Mouse (Mus musculus): ENCODE measurements at regions not wholly inside any gene's neighbourhood (a gene's known extent, or its start where the extent isn't known, plus 50 kb on each side); places are given as distances from the start of the nearest gene placed in this dataset.

GRCm38 (mm10) chr15:31973889-31974288 is 203.2 kb upstream of the Tas2r119 start:
- Histone ChIP-seq H3K27ac (replicated peaks; ENCODE audit: insufficient read depth, low read depth, low read length) (no peak overlapping the region), H3K79me2 (ENCODE audit: control insufficient read depth, insufficient read depth, low read length) (no peaks in the 10 kb centered on the region), H3K36me3 (ENCODE audit: control insufficient read depth, insufficient read depth, low read length) (no peaks in the 10 kb centered on the region), H3K9ac (ENCODE audit: low read depth, low read length) (no peak overlapping the region), H3K4me3 (ENCODE audit: insufficient read depth, low read depth, low read length) (no peak overlapping the region), H3K4me1 (ENCODE audit: control insufficient read depth, insufficient read depth, low read length) (no peaks in the 10 kb centered on the region), H3K27me3 (ENCODE audit: control insufficient read depth, insufficient read depth, low read length) (no peaks in the 10 kb centered on the region)
- 90% methylated on average over 11 of the region's 11 CpGs for WGBS
- TF ChIP-seq CTCF (IDR thresholded peaks at IDR 0.05; ENCODE audit: low read depth, low read length): no peak
- no peak for TF ChIP-seq POLR2A (IDR thresholded peaks at IDR 0.05; ENCODE audit: extremely low read depth, insufficient read depth, low read length)
- no peak for DNase-seq (ENCODE audit: extremely low read depth, low read depth, low spot score)

GRCm38 (mm10) chr15:31976461-31976860 is 200.6 kb upstream of the Tas2r119 start:
- TF ChIP-seq POLR2A (IDR thresholded peaks at IDR 0.05; ENCODE audit: extremely low read depth, insufficient read depth, low read length): no peak
- no peak overlapping the region for H3K9ac ChIP-seq (ENCODE audit: low read depth, low read length)
- H3K4me1 ChIP-seq (ENCODE audit: control insufficient read depth, insufficient read depth, low read length): no peaks in the 10 kb centered on the region
- no peak overlapping the region for H3K4me3 ChIP-seq (ENCODE audit: insufficient read depth, low read depth, low read length)
- H3K27me3 ChIP-seq (ENCODE audit: control insufficient read depth, insufficient read depth, low read length): no peaks in the 10 kb centered on the region
- no peaks in the 10 kb centered on the region for H3K36me3 ChIP-seq (ENCODE audit: control insufficient read depth, insufficient read depth, low read length)
- 80% methylated on average over 4 of the region's 4 CpGs for WGBS
- H3K79me2 ChIP-seq (ENCODE audit: control insufficient read depth, insufficient read depth, low read length): no peaks in the 10 kb centered on the region
- DNase-seq (ENCODE audit: extremely low read depth, low read depth, low spot score): no peak
- H3K27ac ChIP-seq (replicated peaks; ENCODE audit: insufficient read depth, low read depth, low read length): no peak overlapping the region

GRCm38 (mm10) chr15:31977563-31977962 is 199.5 kb upstream of the Tas2r119 start:
- H3K36me3 ChIP-seq (ENCODE audit: control insufficient read depth, insufficient read depth, low read length): no peaks in the 10 kb centered on the region
- H3K4me1 ChIP-seq (ENCODE audit: control insufficient read depth, insufficient read depth, low read length): no peaks in the 10 kb centered on the region
- TF ChIP-seq CTCF (IDR thresholded peaks at IDR 0.05; ENCODE audit: low read depth, low read length): no peak
- TF ChIP-seq POLR2A (IDR thresholded peaks at IDR 0.05; ENCODE audit: extremely low read depth, insufficient read depth, low read length): no peak
- 80% methylated on average over 3 of the region's 3 CpGs for WGBS
- no peak overlapping the region for H3K27ac ChIP-seq (replicated peaks; ENCODE audit: insufficient read depth, low read depth, low read length)
- H3K9ac ChIP-seq (ENCODE audit: low read depth, low read length): no peak overlapping the region
- no peak for DNase-seq (ENCODE audit: extremely low read depth, low read depth, low spot score)
- no peaks in the 10 kb centered on the region for H3K27me3 ChIP-seq (ENCODE audit: control insufficient read depth, insufficient read depth, low read length)
- H3K79me2 ChIP-seq (ENCODE audit: control insufficient read depth, insufficient read depth, low read length): no peaks in the 10 kb centered on the region
- H3K4me3 ChIP-seq (ENCODE audit: insufficient read depth, low read depth, low read length): no peak overlapping the region

- no peak for DNase-seq (ENCODE audit: extremely low read depth, low read depth, low spot score)
- Histone ChIP-seq H3K9ac (ENCODE audit: low read depth, low read length) (no peak overlapping the region), H3K36me3 (ENCODE audit: control insufficient read depth, insufficient read depth, low read length) (no peaks in the 10 kb centered on the region), H3K79me2 (ENCODE audit: control insufficient read depth, insufficient read depth, low read length) (no peaks in the 10 kb centered on the region), H3K4me1 (ENCODE audit: control insufficient read depth, insufficient read depth, low read length) (no peaks in the 10 kb centered on the region), H3K4me3 (ENCODE audit: insufficient read depth, low read depth, low read length) (no peak overlapping the region), H3K27ac (replicated peaks; ENCODE audit: insufficient read depth, low read depth, low read length) (no peak overlapping the region), H3K27me3 (ENCODE audit: control insufficient read depth, insufficient read depth, low read length) (no peaks in the 10 kb centered on the region)
- TF ChIP-seq CTCF (IDR thresholded peaks at IDR 0.05; ENCODE audit: low read depth, low read length): no peak
- no peak for TF ChIP-seq POLR2A (IDR thresholded peaks at IDR 0.05; ENCODE audit: extremely low read depth, insufficient read depth, low read length)
- 86% methylated on average over 7 of the region's 7 CpGs for WGBS
These were observed 197.1 kb upstream of the Tas2r119 start for GRCm38 (mm10) chr15:31979961-31980360.

GRCm38 (mm10) chr15:31980791-31981190 is 196.3 kb upstream of the Tas2r119 start:
- DNase-seq (ENCODE audit: extremely low read depth, low read depth, low spot score): no peak
- no peak overlapping the region for H3K27ac ChIP-seq (replicated peaks; ENCODE audit: insufficient read depth, low read depth, low read length)
- H3K27me3 ChIP-seq (ENCODE audit: control insufficient read depth, insufficient read depth, low read length): no peaks in the 10 kb centered on the region
- no peak overlapping the region for H3K4me3 ChIP-seq (ENCODE audit: insufficient read depth, low read depth, low read length)
- no peak overlapping the region for H3K9ac ChIP-seq (ENCODE audit: low read depth, low read length)
- no peaks in the 10 kb centered on the region for H3K36me3 ChIP-seq (ENCODE audit: control insufficient read depth, insufficient read depth, low read length)
- WGBS: 90% methylated on average over 1 of the region's 1 CpGs
- TF ChIP-seq CTCF (IDR thresholded peaks at IDR 0.05; ENCODE audit: low read depth, low read length) (no peak), POLR2A (IDR thresholded peaks at IDR 0.05; ENCODE audit: extremely low read depth, insufficient read depth, low read length) (no peak)
- no peaks in the 10 kb centered on the region for H3K79me2 ChIP-seq (ENCODE audit: control insufficient read depth, insufficient read depth, low read length)
- no peaks in the 10 kb centered on the region for H3K4me1 ChIP-seq (ENCODE audit: control insufficient read depth, insufficient read depth, low read length)

- no peak overlapping the region for H3K4me3 ChIP-seq (ENCODE audit: insufficient read depth, low read depth, low read length)
- no peaks in the 10 kb centered on the region for H3K4me1 ChIP-seq (ENCODE audit: control insufficient read depth, insufficient read depth, low read length)
- H3K36me3 ChIP-seq (ENCODE audit: control insufficient read depth, insufficient read depth, low read length): no peaks in the 10 kb centered on the region
- H3K79me2 ChIP-seq (ENCODE audit: control insufficient read depth, insufficient read depth, low read length): no peaks in the 10 kb centered on the region
- H3K27me3 ChIP-seq (ENCODE audit: control insufficient read depth, insufficient read depth, low read length): no peaks in the 10 kb centered on the region
- DNase-seq (ENCODE audit: extremely low read depth, low read depth, low spot score): no peak
- TF ChIP-seq POLR2A (IDR thresholded peaks at IDR 0.05; ENCODE audit: extremely low read depth, insufficient read depth, low read length) (no peak), CTCF (IDR thresholded peaks at IDR 0.05; ENCODE audit: low read depth, low read length) (no peak)
- 65% methylated on average over 3 of the region's 3 CpGs for WGBS
- H3K27ac ChIP-seq (replicated peaks; ENCODE audit: insufficient read depth, low read depth, low read length): no peak overlapping the region
- no peak overlapping the region for H3K9ac ChIP-seq (ENCODE audit: low read depth, low read length)
These were observed 189.8 kb upstream of the Tas2r119 start for GRCm38 (mm10) chr15:31987291-31987690.

Measured in liver, adult 2 months (tissue).